Mouse (Mus musculus) heart, embryonic 15.5 days (tissue): ENCODE measurements at regions not wholly inside any gene's neighbourhood (a gene's known extent, or its start where the extent isn't known, plus 50 kb on each side); places are given as distances from the start of the nearest gene placed in this dataset.

Source experiments
- ATAC-seq: fragments of 200-750 bp; cut with Nextera tagmentation; replicated peaks from 2 replicates; pipeline ENCODE4 v1.8.0; 2017; ENCODE audit warnings: low read depth, moderate TSS enrichment; ENCODE audit not compliant: insufficient number of reproducible peaks, insufficient read depth, low FRiP score
- H3K27ac ChIP-seq: fragments of 300-500 bp; sonication (generic); 2 replicates; pipeline ENCODE4 v1.5.1; 2015; ENCODE audit warnings: mild to moderate bottlenecking, inconsistent platforms
- H3K27me3 ChIP-seq: fragments of 300-500 bp; sonication (generic); 2 replicates; pipeline ENCODE4 v1.6.1; 2015; ENCODE audit warnings: inconsistent platforms
- H3K36me3 ChIP-seq: fragments of 300-500 bp; sonication (generic); 2 replicates; pipeline ENCODE4 v1.6.1; 2015; ENCODE audit warnings: mild to moderate bottlenecking, inconsistent platforms
- H3K4me1 ChIP-seq: fragments of 300-500 bp; sonication (generic); replicated peaks from 2 replicates; pipeline ENCODE4 v1.6.1; 2015; ENCODE audit warnings: inconsistent platforms
- H3K4me2 ChIP-seq: fragments of 300-500 bp; sonication (generic); 2 replicates; pipeline ENCODE4 v1.6.1; 2015; ENCODE audit warnings: inconsistent platforms, mild to moderate bottlenecking, moderate library complexity
- H3K4me3 ChIP-seq: fragments of 300-500 bp; sonication (generic); 2 replicates; pipeline ENCODE4 v1.5.1; 2015; ENCODE audit warnings: mild to moderate bottlenecking, inconsistent platforms
- H3K9ac ChIP-seq: fragments of 300-500 bp; sonication (generic); 2 replicates; pipeline ENCODE4 v1.6.1; 2015; ENCODE audit warnings: mild to moderate bottlenecking, inconsistent platforms
- H3K9me3 ChIP-seq: fragments of 300-500 bp; sonication (generic); replicated peaks from 2 replicates; pipeline ENCODE4 v1.6.1; 2016; ENCODE audit warnings: inconsistent platforms
- WGBS: fragments of 180-500 bp; shearing (Covaris S2); methylation state at CpG from one replicate; pipeline ENCODE4 v1.1.7; 2015; ENCODE audit warnings: mixed read lengths; 5-methylcytosine and 5-hydroxymethylcytosine counted together

GRCm38 (mm10) chr16:25059504-25059992 lies 227.1 kb upstream of the Tprg start:
- Histone ChIP-seq H3K4me3 (peak overlapping the region; percentile 62), H3K9me3 (no peaks in the 10 kb centered on the region), H3K4me1 (peaks cover 32% of the 10 kb centered on the region), H3K4me2 (peak overlapping the region; percentile 68), H3K9ac (peak overlapping the region; percentile 51), H3K36me3 (no peaks in the 10 kb centered on the region), H3K27me3 (no peaks in the 10 kb centered on the region), H3K27ac (peak overlapping the region; percentile 100)
- 4% methylated on average over 12 of the region's 12 CpGs for WGBS
- ATAC-seq, result peak; percentile 15

- 85% methylated on average over 8 of the region's 8 CpGs for WGBS
- ATAC-seq, result no peak
Measured at GRCm38 (mm10) chr16:25060266-25060665, 226.4 kb upstream of the Tprg start.

DNA sequence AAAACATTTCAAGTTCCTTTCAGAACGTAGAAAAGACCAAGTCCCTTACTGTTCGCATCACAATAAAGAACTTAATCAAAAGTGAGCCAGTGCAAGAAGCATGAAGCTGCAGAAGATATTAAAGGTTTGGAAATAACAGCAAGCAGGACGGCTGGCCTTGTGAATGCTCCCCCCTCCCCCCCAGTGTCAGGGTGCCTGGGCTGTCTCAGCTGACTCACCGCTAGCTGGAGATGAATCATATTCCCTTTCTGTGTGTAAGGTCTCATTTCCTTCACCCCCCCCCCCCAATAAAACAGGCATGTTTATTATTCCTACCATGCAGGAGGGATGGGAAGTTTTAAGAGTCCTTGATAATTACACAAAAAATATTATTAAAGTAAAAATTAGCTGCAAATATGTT lies 225.0 kb upstream of the Tprg start:
- Histone ChIP-seq H3K4me2 (no peak overlapping the region), H3K4me3 (no peak overlapping the region), H3K27me3 (no peaks in the 10 kb centered on the region), H3K36me3 (no peaks in the 10 kb centered on the region), H3K27ac (peak overlapping the region; percentile 10; the same call in 1 of the 2 replicates), H3K9me3 (no peaks in the 10 kb centered on the region), H3K9ac (no peak overlapping the region), H3K4me1 (peaks cover 33% of the 10 kb centered on the region)
- no peak for ATAC-seq
- 61% methylated on average over 4 of the region's 4 CpGs for WGBS

More at GRCm38 (mm10) chr16:25060266-25060665, 226.4 kb upstream of the Tprg start:
- no peak overlapping the region for H3K4me3 ChIP-seq
- H3K4me2 ChIP-seq, result 0 out of 2 replicates have a peak overlapping the region, but pooled peaks have one; percentile 68
- H3K27ac ChIP-seq, result peak overlapping the region; percentile 100
- H3K9ac ChIP-seq, result no peak overlapping the region
- H3K27me3 ChIP-seq, result no peaks in the 10 kb centered on the region
- H3K4me1 ChIP-seq, result peaks cover 32% of the 10 kb centered on the region
- H3K9me3 ChIP-seq, result no peaks in the 10 kb centered on the region
- no peaks in the 10 kb centered on the region for H3K36me3 ChIP-seq

GRCm38 (mm10) chr16:25063981-25064380 lies 222.6 kb upstream of the Tprg start:
- H3K27ac ChIP-seq, result no peak overlapping the region
- H3K4me3 ChIP-seq, result no peak overlapping the region
- H3K27me3 ChIP-seq, result no peaks in the 10 kb centered on the region
- H3K9ac ChIP-seq, result no peak overlapping the region
- no peaks in the 10 kb centered on the region for H3K36me3 ChIP-seq
- H3K9me3 ChIP-seq, result no peaks in the 10 kb centered on the region
- no peak overlapping the region for H3K4me2 ChIP-seq
- ATAC-seq, result no peak
- H3K4me1 ChIP-seq, result peaks cover 29% of the 10 kb centered on the region

- Histone ChIP-seq H3K27ac (no peak overlapping the region), H3K4me3 (no peak overlapping the region), H3K4me2 (no peak overlapping the region), H3K4me1 (peaks cover 27% of the 10 kb centered on the region), H3K27me3 (no peaks in the 10 kb centered on the region), H3K9me3 (no peaks in the 10 kb centered on the region), H3K9ac (no peak overlapping the region), H3K36me3 (no peaks in the 10 kb centered on the region)
- 16% methylated on average over 4 of the region's 4 CpGs for WGBS
- no peak for ATAC-seq
Measured at GRCm38 (mm10) chr16:25064538-25064937, 222.1 kb upstream of the Tprg start.

DNA sequence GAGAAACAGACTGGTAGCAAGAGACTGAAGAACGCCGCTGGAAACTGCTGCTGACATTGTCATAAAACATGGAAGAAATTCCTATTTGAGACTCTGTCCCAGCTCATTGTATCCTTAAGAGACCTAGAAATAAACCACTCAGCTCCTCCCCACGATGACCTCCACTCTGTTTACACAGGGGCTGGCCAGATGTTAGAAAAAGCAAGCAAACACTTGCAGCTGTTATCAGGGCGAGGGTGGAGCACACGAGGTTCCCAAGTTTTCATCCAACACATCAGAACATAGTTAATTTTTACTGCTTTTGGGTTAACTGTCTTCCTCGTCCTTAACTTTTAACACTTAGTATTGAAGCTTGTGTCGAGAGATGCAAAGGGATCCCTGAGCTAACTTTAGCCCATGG lies 219.8 kb upstream of the Tprg start:
- Histone ChIP-seq H3K4me3 (no peak overlapping the region), H3K27ac (no peak overlapping the region), H3K27me3 (no peaks in the 10 kb centered on the region), H3K9me3 (no peaks in the 10 kb centered on the region), H3K4me2 (no peak overlapping the region), H3K4me1 (peaks cover 10% of the 10 kb centered on the region), H3K9ac (no peak overlapping the region), H3K36me3 (no peaks in the 10 kb centered on the region)
- 36% methylated on average over 7 of the region's 7 CpGs for WGBS
- no peak for ATAC-seq

GRCm38 (mm10) chr16:25067276-25068249 lies 219.1 kb upstream of the Tprg start:
- WGBS, result 47% methylated on average over 8 of the region's 8 CpGs
- no peaks in the 10 kb centered on the region for H3K9me3 ChIP-seq
- peaks cover 10% of the 10 kb centered on the region for H3K4me1 ChIP-seq
- H3K27me3 ChIP-seq, result no peaks in the 10 kb centered on the region
- H3K27ac ChIP-seq, result no peak overlapping the region
- no peak overlapping the region for H3K4me3 ChIP-seq
- no peaks in the 10 kb centered on the region for H3K36me3 ChIP-seq
- no peak for ATAC-seq
- H3K4me2 ChIP-seq, result no peak overlapping the region
- H3K9ac ChIP-seq, result no peak overlapping the region

DNA sequence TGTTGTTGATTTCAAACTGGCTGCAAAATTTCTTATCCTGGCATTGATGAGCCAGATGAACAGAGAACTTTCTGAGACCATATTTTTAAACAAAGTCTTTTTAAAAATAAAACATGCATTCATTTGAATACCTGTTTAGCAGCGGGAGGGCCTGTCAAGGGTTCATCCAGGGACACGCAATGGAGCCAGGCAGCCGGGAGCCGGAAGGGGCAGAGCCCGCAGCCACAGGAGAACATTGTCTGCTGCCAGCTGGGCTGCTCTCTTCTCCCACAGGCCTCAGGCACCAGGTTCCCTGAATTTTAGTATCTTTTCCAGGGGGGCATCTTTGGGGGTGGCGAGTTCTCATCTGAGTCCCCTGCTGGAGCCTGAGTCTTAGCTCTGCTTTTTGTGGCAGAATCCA lies 205.8 kb upstream of the Tprg start:
- 92% methylated on average over 6 of the region's 6 CpGs for WGBS
- H3K27me3 ChIP-seq, result no peaks in the 10 kb centered on the region

DNA sequence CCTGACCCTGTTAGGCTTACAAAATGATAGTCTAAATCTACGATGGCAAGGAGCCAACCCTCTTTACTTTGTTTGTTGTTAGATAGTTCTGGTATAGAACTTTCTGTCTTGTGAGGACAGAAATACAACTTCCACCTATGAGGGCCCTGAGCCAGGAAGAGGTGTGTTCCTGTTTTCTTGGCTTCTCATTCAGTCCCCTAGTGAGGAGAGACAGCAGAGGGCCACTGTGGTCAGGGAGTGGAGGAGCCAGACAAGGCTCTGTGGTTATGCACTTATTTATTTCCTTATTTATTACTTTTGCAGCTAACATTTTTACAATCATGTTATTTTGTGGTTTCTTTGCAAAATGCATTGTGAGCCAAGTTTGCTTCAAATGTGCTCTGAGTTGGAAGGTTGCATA lies 202.9 kb upstream of the Tprg start:
- Histone ChIP-seq H3K4me1 (no peaks in the 10 kb centered on the region), H3K27me3 (no peaks in the 10 kb centered on the region), H3K27ac (no peak overlapping the region), H3K9me3 (no peaks in the 10 kb centered on the region), H3K9ac (no peak overlapping the region), H3K4me3 (no peak overlapping the region), H3K4me2 (no peak overlapping the region), H3K36me3 (no peaks in the 10 kb centered on the region)
- no peak for ATAC-seq
- WGBS, result 81% methylated on average over 1 of the region's 1 CpGs

More for the DNA sequence above, 205.8 kb upstream of the Tprg start:
- no peak for ATAC-seq
- no peak overlapping the region for H3K9ac ChIP-seq
- H3K4me2 ChIP-seq, result no peak overlapping the region
- no peak overlapping the region for H3K4me3 ChIP-seq
- no peak overlapping the region for H3K27ac ChIP-seq
- H3K9me3 ChIP-seq, result no peaks in the 10 kb centered on the region
- no peaks in the 10 kb centered on the region for H3K4me1 ChIP-seq
- H3K36me3 ChIP-seq, result no peaks in the 10 kb centered on the region

DNA sequence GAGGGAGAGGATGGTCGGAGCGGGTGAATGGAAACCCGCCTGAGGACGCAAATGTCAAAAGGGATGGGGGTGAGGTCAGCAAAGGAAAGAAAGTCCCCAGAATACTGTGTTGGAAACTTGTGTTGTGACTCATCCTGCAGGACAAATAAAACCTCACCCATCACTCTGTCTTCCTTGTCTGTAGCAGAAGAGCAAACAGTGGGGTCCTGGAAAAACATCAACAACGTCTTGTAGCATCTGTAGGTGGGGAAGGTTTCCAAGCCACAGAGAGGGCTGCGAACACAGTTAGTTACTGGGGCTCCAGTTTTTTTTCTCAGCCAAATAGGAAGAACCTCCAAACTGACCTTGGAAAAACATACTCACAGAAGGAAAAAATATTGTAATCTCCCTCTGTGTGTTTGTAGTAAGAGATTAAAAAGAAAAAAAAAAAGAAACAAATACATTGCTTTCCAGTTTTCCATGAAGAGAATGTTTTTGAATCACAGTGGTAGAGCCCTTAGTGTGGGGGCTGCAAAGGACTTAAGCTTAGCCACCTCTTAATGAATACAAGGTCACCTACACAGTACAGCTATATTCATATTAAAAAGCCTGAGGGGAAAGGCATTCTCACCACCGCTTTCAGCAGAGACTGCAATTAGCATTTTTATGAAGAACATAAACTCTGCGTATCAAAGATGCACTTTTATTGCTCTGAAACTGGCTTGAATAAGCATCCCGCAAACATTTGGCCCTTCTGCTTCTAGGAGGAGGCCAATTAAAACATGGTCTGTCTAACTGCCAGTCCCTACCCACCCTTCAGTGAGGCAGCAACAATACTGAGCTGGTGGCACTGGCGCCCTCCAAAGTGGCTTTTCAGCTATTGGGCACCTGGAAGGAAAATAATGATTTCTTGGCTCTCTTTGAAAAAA lies 198.6 kb upstream of the Tprg start:
- no peak for ATAC-seq
- Histone ChIP-seq H3K4me2 (no peak overlapping the region), H3K36me3 (no peaks in the 10 kb centered on the region), H3K27me3 (no peaks in the 10 kb centered on the region), H3K9me3 (no peaks in the 10 kb centered on the region), H3K27ac (no peak overlapping the region), H3K4me1 (no peaks in the 10 kb centered on the region), H3K9ac (no peak overlapping the region), H3K4me3 (no peak overlapping the region)
- WGBS, result 74% methylated on average over 10 of the region's 10 CpGs

DNA sequence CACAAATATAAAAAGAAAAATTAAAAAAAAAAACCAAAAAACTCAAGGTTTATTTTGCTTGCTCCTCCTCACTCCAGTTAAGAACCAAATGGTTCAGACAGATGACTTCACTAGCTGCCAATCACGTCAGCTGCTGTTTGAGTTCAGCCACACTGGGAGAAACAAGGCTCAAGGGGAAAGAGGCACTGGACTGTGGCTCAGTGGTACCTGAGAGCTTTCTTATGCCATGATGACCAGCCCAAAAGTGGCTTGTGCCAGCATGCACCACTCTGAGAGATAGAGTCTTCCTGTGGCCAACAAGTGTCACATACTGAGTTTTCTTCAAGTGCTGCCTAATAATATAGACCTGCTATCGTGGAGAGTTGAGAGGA lies 198.0 kb upstream of the Tprg start:
- 83% methylated on average over 2 of the region's 2 CpGs for WGBS
- Histone ChIP-seq H3K9ac (no peak overlapping the region), H3K36me3 (no peaks in the 10 kb centered on the region), H3K4me3 (no peak overlapping the region), H3K27me3 (no peaks in the 10 kb centered on the region), H3K27ac (no peak overlapping the region), H3K4me1 (no peaks in the 10 kb centered on the region), H3K9me3 (no peaks in the 10 kb centered on the region), H3K4me2 (no peak overlapping the region)
- no peak for ATAC-seq
